15 mouse cellular contexts compared by ENCODE assay signal in genomic region chr11:35919383-35919782, GRCm38 (mm10).
DNase-seq lines count a peak whose midpoint lies in the region; ATAC-seq lines count a peak whose summit lies in the region.
"Had no signal": no experiment of that assay in that cellular context is flagged by ENCODE, and none has a peak within 500 bp of the region (broad histone marks: within the 10 kb centered on the region; RNA-seq: fewer than 3 reads in every experiment).

No protein-coding gene starts in this region.

- DNase-seq in forebrain, embryonic 10.5 days (ENCODE audit: extremely low spot score, low spot score) = no peak
- DNase-seq in kidney, adult 11 months = no peak
- no peak for DNase-seq in midbrain, embryonic 11.5 days (ENCODE audit: low spot score, missing footprints)
- DNase-seq in adipocyte (ENCODE audit: low spot score) = no peak
- DNase-seq: adrenal gland, postnatal 25 days; heart, adult 11 months had no signal

- no peak overlapping the region for H3K4me3 ChIP-seq in forebrain, embryonic 10.5 days
- H3K4me3 ChIP-seq in forebrain, embryonic 12.5 days (replicated peaks) = no peak overlapping the region
- no peak overlapping the region for H3K4me3 ChIP-seq in kidney, embryonic 15.5 days (replicated peaks)
- no peak overlapping the region for H3K4me3 ChIP-seq in midbrain, embryonic 15.5 days
- no peak overlapping the region for H3K4me3 ChIP-seq in midbrain, embryonic 11.5 days (ENCODE audit: low read depth, low read length)
- H3K4me3 ChIP-seq: erythroblast, embryonic 14.5 days; heart, embryonic 15.5 days; limb, embryonic 15.5 days had no signal

- H3K36me3 ChIP-seq in forebrain, embryonic 10.5 days (replicated peaks) = no peaks in the 10 kb centered on the region
- no peaks in the 10 kb centered on the region for H3K36me3 ChIP-seq in forebrain, embryonic 12.5 days (replicated peaks)
- no peaks in the 10 kb centered on the region for H3K36me3 ChIP-seq in kidney, embryonic 15.5 days
- H3K36me3 ChIP-seq in midbrain, embryonic 15.5 days (replicated peaks) = no peaks in the 10 kb centered on the region
- H3K36me3 ChIP-seq in midbrain, embryonic 11.5 days (ENCODE audit: control insufficient read depth, insufficient read depth, low read length) = no peaks in the 10 kb centered on the region
- H3K36me3 ChIP-seq: heart, embryonic 15.5 days; limb, embryonic 15.5 days had no signal

- 0 out of 2 replicates have a peak overlapping the region, but pooled peaks have one; percentile 48 for H3K27ac ChIP-seq in forebrain, embryonic 10.5 days
- no peak overlapping the region for H3K27ac ChIP-seq in forebrain, embryonic 12.5 days
- H3K27ac ChIP-seq in kidney, embryonic 15.5 days = 0 out of 2 replicates have a peak overlapping the region, but pooled peaks have one; percentile 57
- peak overlapping the region; percentile 17; the same call in 1 of the 2 replicates for H3K27ac ChIP-seq in midbrain, embryonic 15.5 days
- no peak overlapping the region for H3K27ac ChIP-seq in midbrain, embryonic 11.5 days (ENCODE audit: low read depth, low read length)
- H3K27ac ChIP-seq: heart, embryonic 15.5 days; macrophage had no signal

- no peak for ATAC-seq in forebrain, embryonic 12.5 days (ENCODE audit: low FRiP score)
- ATAC-seq in kidney, embryonic 15.5 days (replicated peaks; ENCODE audit: low FRiP score) = no peak
- no peak for ATAC-seq in midbrain, embryonic 15.5 days (replicated peaks)
- ATAC-seq in midbrain, embryonic 11.5 days (ENCODE audit: low FRiP score) = no peak
- no peak for ATAC-seq in megakaryocyte progenitor cell, adult 5-6 weeks (replicated peaks; ENCODE audit: poor library complexity)

- no peaks in the 10 kb centered on the region for H3K9me3 ChIP-seq in forebrain, embryonic 10.5 days
- no peaks in the 10 kb centered on the region for H3K9me3 ChIP-seq in forebrain, embryonic 12.5 days
- H3K9me3 ChIP-seq in kidney, embryonic 15.5 days (replicated peaks) = no peaks in the 10 kb centered on the region
- no peaks in the 10 kb centered on the region for H3K9me3 ChIP-seq in midbrain, embryonic 15.5 days
- no peaks in the 10 kb centered on the region for H3K9me3 ChIP-seq in midbrain, embryonic 11.5 days (ENCODE audit: control insufficient read depth, low read length)
- H3K9me3 ChIP-seq: heart, embryonic 15.5 days; limb, embryonic 15.5 days had no signal

- no peak overlapping the region for H3K9ac ChIP-seq in forebrain, embryonic 12.5 days
- no peak overlapping the region for H3K9ac ChIP-seq in kidney, embryonic 15.5 days
- H3K9ac ChIP-seq in midbrain, embryonic 15.5 days = no peak overlapping the region
- no peak overlapping the region for H3K9ac ChIP-seq in midbrain, embryonic 11.5 days (ENCODE audit: low read length)
- H3K9ac ChIP-seq: heart, embryonic 15.5 days; limb, embryonic 15.5 days had no signal

- H3K4me1 ChIP-seq in forebrain, embryonic 10.5 days = peaks cover 63% of the 10 kb centered on the region
- peaks cover 46% of the 10 kb centered on the region for H3K4me1 ChIP-seq in forebrain, embryonic 12.5 days
- H3K4me1 ChIP-seq in kidney, embryonic 15.5 days = peaks cover 75% of the 10 kb centered on the region
- H3K4me1 ChIP-seq in midbrain, embryonic 15.5 days = peaks cover 23% of the 10 kb centered on the region
- H3K4me1 ChIP-seq in midbrain, embryonic 11.5 days (ENCODE audit: control insufficient read depth, insufficient read depth, low read length) = peaks cover 12% of the 10 kb centered on the region

- H3K27me3 ChIP-seq in forebrain, embryonic 10.5 days (ENCODE audit: poor library complexity, severe bottlenecking) = no peaks in the 10 kb centered on the region
- H3K27me3 ChIP-seq in forebrain, embryonic 12.5 days = peaks cover 16% of the 10 kb centered on the region
- H3K27me3 ChIP-seq in kidney, embryonic 15.5 days = no peaks in the 10 kb centered on the region
- H3K27me3 ChIP-seq in midbrain, embryonic 15.5 days (replicated peaks) = no peaks in the 10 kb centered on the region
- H3K27me3 ChIP-seq in midbrain, embryonic 11.5 days (ENCODE audit: control insufficient read depth, insufficient read depth, low read length) = no peaks in the 10 kb centered on the region
- H3K27me3 ChIP-seq: CH12.LX; heart, embryonic 15.5 days; limb, embryonic 15.5 days had no signal

- WGBS in forebrain, embryonic 10.5 days = 73% methylated on average over 2 of the region's 2 CpGs
- 59% methylated on average over 2 of the region's 2 CpGs for WGBS in forebrain, embryonic 12.5 days
- 60% methylated on average over 2 of the region's 2 CpGs for WGBS in kidney, embryonic 15.5 days
- WGBS in midbrain, embryonic 15.5 days = 57% methylated on average over 2 of the region's 2 CpGs
- 82% methylated on average over 2 of the region's 2 CpGs for WGBS in midbrain, embryonic 11.5 days

- H3K4me2 ChIP-seq in forebrain, embryonic 12.5 days = no peak overlapping the region
- no peak overlapping the region for H3K4me2 ChIP-seq in kidney, embryonic 15.5 days
- no peak overlapping the region for H3K4me2 ChIP-seq in midbrain, embryonic 15.5 days
- H3K4me2 ChIP-seq in midbrain, embryonic 11.5 days = no peak overlapping the region
- H3K4me2 ChIP-seq: heart, embryonic 15.5 days; limb, embryonic 15.5 days had no signal

Comparison
In these comparisons a context has a peak if more than half of its experiments do, and no peak if none do; other contexts are left out.
1. H3K27ac ChIP-seq: peak in forebrain, embryonic 10.5 days (single experiment), kidney, embryonic 15.5 days (single experiment) and midbrain, embryonic 15.5 days (single experiment); none in forebrain, embryonic 12.5 days (single experiment) and midbrain, embryonic 11.5 days (single experiment).